Mouse (Mus musculus): ENCODE results near the gene Stoml3.

DNA sequence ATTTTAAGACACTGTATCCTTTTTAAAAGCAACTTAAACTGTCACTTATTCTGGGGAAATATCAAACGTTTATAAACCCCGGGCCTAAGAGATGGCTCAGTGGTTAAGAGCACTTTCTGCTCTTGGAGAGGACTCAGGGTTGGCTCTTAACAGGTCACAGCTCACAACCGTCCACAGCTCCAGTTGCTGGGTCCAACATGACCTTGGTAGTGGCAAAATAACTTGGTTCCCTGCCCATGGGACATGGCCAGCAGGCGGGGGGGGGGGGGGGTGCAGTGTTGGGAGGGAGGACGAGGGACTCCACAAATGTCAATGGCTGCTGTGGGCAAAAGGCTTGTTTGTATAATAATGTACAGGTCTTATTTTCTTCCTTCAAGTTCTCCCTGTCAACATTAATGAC lies 21.1 kb upstream of the Stoml3 start:
- TF ChIP-seq CTCF (IDR thresholded peaks at IDR 0.05; ENCODE audit: extremely low read depth, insufficient read length, insufficient replicate concordance, low read depth, low read length): no peak
- no peak for TF ChIP-seq POLR2A (IDR thresholded peaks at IDR 0.05; ENCODE audit: low read depth, low read length)

Data from small intestine, adult 2 months (tissue).